Mouse (Mus musculus) lung, postnatal 14 days (tissue): Measurements from ENCODE around the gene Adk.

Experiments
- DNase-seq: peaks from one replicate; pipeline ENCODE4 v3.0.0; 2021

The Adk gene

GRCm38 (mm10) chr14:21278907-21279535, 226.6 kb downstream of the Adk start:
- DNase-seq = no peak

- DNase-seq = no peak
Measured at GRCm38 (mm10) chr14:21280451-21280850, 228.1 kb downstream of the Adk start.

GRCm38 (mm10) chr14:21281506-21281905, 229.1 kb downstream of the Adk start:
- DNase-seq = no peak

- DNase-seq = no peak
Measured at GRCm38 (mm10) chr14:21284116-21284515, 231.7 kb downstream of the Adk start.

GRCm38 (mm10) chr14:21284847-21285246, 232.5 kb downstream of the Adk start:
- no peak for DNase-seq

GRCm38 (mm10) chr14:21286274-21286673, 233.9 kb downstream of the Adk start:
- DNase-seq = peak; percentile 11

GRCm38 (mm10) chr14:21287726-21288442, 235.5 kb downstream of the Adk start:
- no peak for DNase-seq

- DNase-seq = no peak
Measured at GRCm38 (mm10) chr14:21299743-21300142, 247.4 kb downstream of the Adk start.

- DNase-seq = no peak
Measured at GRCm38 (mm10) chr14:21304815-21305214, 252.4 kb downstream of the Adk start.

GRCm38 (mm10) chr14:21308349-21308936, 256.1 kb downstream of the Adk start:
- no peak for DNase-seq

GRCm38 (mm10) chr14:21310530-21310929, 258.2 kb downstream of the Adk start:
- DNase-seq = no peak

GRCm38 (mm10) chr14:21313561-21314342, 261.4 kb downstream of the Adk start:
- DNase-seq = no peak

GRCm38 (mm10) chr14:21314466-21314865, 262.1 kb downstream of the Adk start:
- no peak for DNase-seq

- no peak for DNase-seq
Measured at GRCm38 (mm10) chr14:21334826-21335225, 282.5 kb downstream of the Adk start.

- no peak for DNase-seq
Measured at GRCm38 (mm10) chr14:21335691-21336314, 283.4 kb downstream of the Adk start.

- no peak for DNase-seq
Measured at GRCm38 (mm10) chr14:21337948-21338347, 285.6 kb downstream of the Adk start.

- DNase-seq = no peak
Measured at GRCm38 (mm10) chr14:21341195-21341594, 288.8 kb downstream of the Adk start.

- DNase-seq = no peak
Measured at GRCm38 (mm10) chr14:21342984-21343383, 290.6 kb downstream of the Adk start.

GRCm38 (mm10) chr14:21344896-21345295, 292.5 kb downstream of the Adk start:
- DNase-seq = no peak

GRCm38 (mm10) chr14:21348611-21349260, 296.4 kb downstream of the Adk start:
- no peak for DNase-seq

GRCm38 (mm10) chr14:21351646-21352045, 299.3 kb downstream of the Adk start:
- DNase-seq = no peak

GRCm38 (mm10) chr14:21356286-21356685, 303.9 kb downstream of the Adk start:
- DNase-seq = no peak
